Mouse (Mus musculus) macrophage (primary cell): ENCODE results near the gene Upk3a. TPM values are rescaled to one million over a fixed set of nuclear protein-coding genes. Genes with fewer than 3 reads are reported as not detected.
"Not testable (repeated sequence)": the region's sequence is repeated elsewhere in the genome, so short reads cannot be mapped to it uniquely, and the experiment has no call there.

Source experiments
- H3K27ac ChIP-seq: fragments of 350-480 bp; formaldehyde crosslinking; 2 replicates; pipeline ENCODE4 v1.9.0; 2021
- H3K36me3 ChIP-seq: fragments of 350-480 bp; formaldehyde crosslinking; 2 replicates; pipeline ENCODE4 v1.9.0; 2021; ENCODE audit errors: inconsistent target
- H3K4me3 ChIP-seq: fragments of 350-480 bp; formaldehyde crosslinking; 2 replicates; pipeline ENCODE4 v1.9.0; 2021; ENCODE audit errors: inconsistent target
- H3K79me2 ChIP-seq: fragments of 350-480 bp; formaldehyde crosslinking; 2 replicates; pipeline ENCODE4 v1.9.0; 2021; ENCODE audit errors: inconsistent target
- WGBS: methylation state at CpG from one replicate; pipeline ENCODE4 v1.1.7; 2026; ENCODE audit warnings: inconsistent platforms; ENCODE audit not compliant: missing documents; 5-methylcytosine and 5-hydroxymethylcytosine counted together
- polyA plus RNA-seq: library from polyadenylated mRNA; stranded (reverse); fragments of 250-400 nt; gene quantifications from 3 replicates; pipeline ENCODE4 v1.2.4, GENCODE M21; 2018; ENCODE audit warnings: inconsistent platforms

The Upk3a gene
- polyA plus RNA-seq, 1 experiment from 2014 or later, result not detected

DNA sequence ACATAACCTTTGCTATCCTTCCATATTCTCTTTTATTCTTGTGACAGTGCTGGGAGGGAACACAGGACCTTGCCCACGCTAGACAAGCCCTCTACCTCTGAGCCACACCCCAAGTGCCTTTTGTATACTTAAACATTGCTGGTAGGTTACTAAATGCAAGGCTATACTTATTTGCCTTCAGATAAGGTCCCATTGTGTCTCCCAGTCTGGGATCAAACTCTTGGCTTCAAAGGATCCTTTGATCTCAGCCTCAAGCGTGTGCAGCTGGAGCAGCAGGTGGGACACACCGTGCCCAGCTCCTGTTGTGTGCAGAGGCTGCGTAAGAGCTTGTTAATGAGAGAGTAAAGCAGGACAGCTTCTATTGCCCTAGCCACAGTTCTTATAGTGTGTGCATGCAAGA lies 10.8 kb downstream of the Upk3a start:
- Histone ChIP-seq H3K4me3 (no peak overlapping the region), H3K79me2 (no peaks in the 10 kb centered on the region), H3K36me3 (no peaks in the 10 kb centered on the region), H3K27ac (no peak overlapping the region)
- 87% methylated on average over 4 of the region's 4 CpGs for WGBS

- not testable (repeated sequence) for H3K79me2 ChIP-seq, H3K4me3 ChIP-seq, H3K27ac ChIP-seq, H3K36me3 ChIP-seq
- WGBS, result 77% methylated on average over 1 of the region's 1 CpGs
Observed at GRCm38 (mm10) chr15:85028648-85029047, 11.7 kb downstream of the Upk3a start, which contains the start of gene Fam118a. Gene Fam118a (plus strand): TSS chr15:85028948.

- not testable (repeated sequence) for H3K4me3 ChIP-seq, H3K79me2 ChIP-seq, H3K36me3 ChIP-seq, H3K27ac ChIP-seq
- 100% methylated on average over 1 of the region's 1 CpGs for WGBS
Observed at GRCm38 (mm10) chr15:85030643-85031042, 13.7 kb downstream of the Upk3a start.

GRCm38 (mm10) chr15:85031866-85032265 lies 14.9 kb downstream of the Upk3a start:
- Histone ChIP-seq H3K79me2 (no peaks in the 10 kb centered on the region), H3K36me3 (no peaks in the 10 kb centered on the region)
- 90% methylated on average over 3 of the region's 3 CpGs for WGBS

DNA sequence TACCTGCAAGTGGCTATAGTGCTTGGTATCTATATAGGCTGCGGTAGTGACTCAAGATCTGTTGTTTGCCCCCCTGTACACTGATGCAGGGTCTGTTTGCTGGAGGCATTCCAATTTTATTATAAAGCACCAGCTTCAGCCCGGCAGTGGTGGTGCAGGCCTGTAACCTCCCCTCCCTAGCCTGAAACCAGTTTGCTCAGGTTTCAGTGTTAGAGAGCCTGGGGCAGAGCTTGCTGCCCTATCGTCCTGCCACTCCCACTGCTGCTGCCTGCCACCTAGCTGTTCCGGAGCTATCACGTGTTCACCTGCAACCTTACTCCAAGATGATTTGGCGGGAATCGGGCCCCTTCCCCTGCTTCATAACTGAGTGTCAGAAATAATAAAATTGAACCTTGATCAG lies 17.0 kb downstream of the Upk3a start:
- not testable (repeated sequence) for H3K4me3 ChIP-seq, H3K36me3 ChIP-seq, H3K27ac ChIP-seq, H3K79me2 ChIP-seq
- 71% methylated on average over 5 of the region's 7 CpGs for WGBS

More at GRCm38 (mm10) chr15:85031866-85032265, 14.9 kb downstream of the Upk3a start:
- H3K4me3 ChIP-seq, result no peak overlapping the region
- H3K27ac ChIP-seq, result no peak overlapping the region

GRCm38 (mm10) chr15:85036566-85037342 lies 19.8 kb downstream of the Upk3a start:
- peaks cover 6% of the 10 kb centered on the region; the same call in 1 of the 2 replicates for H3K79me2 ChIP-seq
- peak overlapping the region; percentile 55 for H3K27ac ChIP-seq
- no peaks in the 10 kb centered on the region for H3K36me3 ChIP-seq
- H3K4me3 ChIP-seq, result peak overlapping the region; percentile 74
- under 1% methylated on average over 57 of the region's 75 CpGs for WGBS

- 2% methylated on average over 8 of the region's 8 CpGs for WGBS
- H3K4me3 ChIP-seq, result peak overlapping the region; percentile 74
- no peak overlapping the region for H3K27ac ChIP-seq
- H3K79me2 ChIP-seq, result peaks cover 6% of the 10 kb centered on the region; the same call in 1 of the 2 replicates
- no peaks in the 10 kb centered on the region for H3K36me3 ChIP-seq
Observed at GRCm38 (mm10) chr15:85037343-85037690, 20.4 kb downstream of the Upk3a start.

GRCm38 (mm10) chr15:85041546-85042225 lies 24.7 kb downstream of the Upk3a start:
- no peak overlapping the region for H3K4me3 ChIP-seq
- H3K79me2 ChIP-seq, result peaks cover 18% of the 10 kb centered on the region
- WGBS, result 83% methylated on average over 10 of the region's 10 CpGs
- no peak overlapping the region for H3K27ac ChIP-seq
- H3K36me3 ChIP-seq, result no peaks in the 10 kb centered on the region

GRCm38 (mm10) chr15:85042361-85042954 lies 25.5 kb downstream of the Upk3a start:
- whole genome bisulfite sequencing, result 34% methylated on average over 4 of the region's 4 CpGs
- H3K27ac ChIP-seq, result peak overlapping the region; percentile 14; the same call in 1 of the 2 replicates
- no peak overlapping the region for H3K4me3 ChIP-seq
- no peaks in the 10 kb centered on the region for H3K36me3 ChIP-seq
- H3K79me2 ChIP-seq, result peaks cover 18% of the 10 kb centered on the region

GRCm38 (mm10) chr15:85043116-85043515 lies 26.2 kb downstream of the Upk3a start:
- 72% methylated on average over 5 of the region's 5 CpGs for WGBS
- peaks cover 17% of the 10 kb centered on the region for H3K79me2 ChIP-seq
- no peak overlapping the region for H3K4me3 ChIP-seq
- 0 out of 2 replicates have a peak overlapping the region, but pooled peaks have one; percentile 10 for H3K27ac ChIP-seq
- H3K36me3 ChIP-seq, result no peaks in the 10 kb centered on the region

DNA sequence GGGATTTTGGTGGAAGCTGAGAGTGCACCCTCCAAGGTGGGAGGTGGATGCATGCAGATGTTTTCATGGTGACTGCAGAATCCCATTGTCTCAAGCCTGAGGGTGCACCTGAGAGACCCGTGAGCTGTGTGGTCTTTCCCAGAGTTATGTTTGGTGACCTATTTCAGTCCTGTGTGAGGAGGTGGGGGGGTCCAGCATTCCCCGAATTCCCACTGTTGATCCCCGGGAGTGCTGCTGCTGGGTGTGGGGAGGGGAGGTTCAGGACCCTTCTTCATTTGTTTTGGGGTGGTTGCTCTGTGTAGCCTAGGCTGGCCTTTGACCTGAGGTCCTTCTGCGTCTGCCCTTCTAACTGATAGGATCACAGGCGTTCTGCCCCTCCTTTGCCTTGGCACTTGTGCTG lies 26.8 kb downstream of the Upk3a start:
- no peak overlapping the region for H3K4me3 ChIP-seq
- H3K36me3 ChIP-seq, result peaks cover 4% of the 10 kb centered on the region; the same call in 1 of the 2 replicates
- WGBS, result 98% methylated on average over 4 of the region's 5 CpGs
- H3K79me2 ChIP-seq, result peaks cover 12% of the 10 kb centered on the region
- H3K27ac ChIP-seq, result no peak overlapping the region

GRCm38 (mm10) chr15:85046230-85046950 lies 29.4 kb downstream of the Upk3a start:
- Histone ChIP-seq H3K36me3 (peaks cover 13% of the 10 kb centered on the region; the same call in 1 of the 2 replicates), H3K27ac (no peak overlapping the region), H3K4me3 (no peak overlapping the region), H3K79me2 (peaks cover 12% of the 10 kb centered on the region)
- WGBS, result 98% methylated on average over 11 of the region's 14 CpGs

GRCm38 (mm10) chr15:85047865-85048264 lies 30.9 kb downstream of the Upk3a start:
- Histone ChIP-seq H3K4me3 (no peak overlapping the region), H3K79me2 (peaks cover 12% of the 10 kb centered on the region), H3K36me3 (peaks cover 22% of the 10 kb centered on the region; the same call in 1 of the 2 replicates), H3K27ac (no peak overlapping the region)
- WGBS, result 87% methylated on average over 4 of the region's 4 CpGs

DNA sequence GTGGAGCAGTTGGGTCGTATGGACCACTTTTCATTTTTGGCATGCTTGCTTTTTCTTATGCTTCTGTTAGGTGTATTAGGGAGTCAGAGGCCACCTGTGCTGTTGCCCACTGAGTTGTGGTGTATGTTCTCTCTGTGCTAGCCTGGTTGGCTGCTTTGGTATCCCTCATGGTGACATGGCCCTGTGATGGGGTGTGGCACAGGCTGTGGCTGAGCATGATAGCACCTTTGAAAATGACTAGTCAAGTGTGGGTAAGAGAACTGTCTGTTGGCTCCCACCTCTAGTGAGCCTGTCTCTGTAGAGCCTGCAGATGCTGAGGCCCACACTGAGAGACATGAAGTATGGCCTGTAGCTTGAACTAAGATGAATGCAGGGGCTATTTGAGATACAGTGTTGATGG lies 32.8 kb downstream of the Upk3a start:
- 100% methylated on average over 1 of the region's 1 CpGs for whole genome bisulfite sequencing
- H3K36me3 ChIP-seq, result peaks cover 34% of the 10 kb centered on the region; the same call in 1 of the 2 replicates
- no peak overlapping the region for H3K4me3 ChIP-seq
- no peak overlapping the region for H3K27ac ChIP-seq
- no peaks in the 10 kb centered on the region for H3K79me2 ChIP-seq
